Mouse (Mus musculus) left cerebral cortex, adult 18-20 months (tissue): ENCODE data around the gene Phlpp1. TPM values are rescaled to one million over a fixed set of nuclear protein-coding genes. Genes with fewer than 3 reads are reported as not detected.

ENCODE experiments used
- DNase-seq, 2 experiments: peaks; one replicate each; pipeline ENCODE4 v3.0.0; 2021 to 2022; ENCODE audit warnings: low spot score in 2 of 2, mixed read lengths in 1 of 2
- total RNA-seq, 2 experiments: library from RNA; stranded (reverse); gene quantifications; 2 replicates each; pipeline ENCODE4 v1.2.3; 2021

The Phlpp1 gene
- total RNA-seq, 2 experiments from 2014 or later, result 62.0 to 66.9 TPM

- DNase-seq, result peak in 1 of 2 experiments; percentile 32
Observed at GRCm38 (mm10) chr1:106241059-106241458, 69.5 kb downstream of the Phlpp1 start.

GRCm38 (mm10) chr1:106242129-106242528, 70.6 kb downstream of the Phlpp1 start:
- peak in 1 of 2 experiments; percentile 25 for DNase-seq

GRCm38 (mm10) chr1:106243371-106243770, 71.8 kb downstream of the Phlpp1 start:
- no peak for DNase-seq

- DNase-seq, result no peak
Observed at GRCm38 (mm10) chr1:106244245-106244644, 72.7 kb downstream of the Phlpp1 start.

GRCm38 (mm10) chr1:106254047-106254446, 82.5 kb downstream of the Phlpp1 start:
- DNase-seq, result no peak

GRCm38 (mm10) chr1:106257176-106257575, 85.6 kb downstream of the Phlpp1 start:
- no peak for DNase-seq

- DNase-seq, result no peak
Observed at GRCm38 (mm10) chr1:106268028-106268799, 96.7 kb downstream of the Phlpp1 start.

GRCm38 (mm10) chr1:106269337-106269736, 97.8 kb downstream of the Phlpp1 start:
- no peak for DNase-seq

- DNase-seq, result no peak
Observed at GRCm38 (mm10) chr1:106272916-106273315, 101.4 kb downstream of the Phlpp1 start.

GRCm38 (mm10) chr1:106273801-106274200, 102.2 kb downstream of the Phlpp1 start:
- DNase-seq, result no peak

- DNase-seq, result no peak
Observed at GRCm38 (mm10) chr1:106274561-106275001, 103.0 kb downstream of the Phlpp1 start.

GRCm38 (mm10) chr1:106275142-106275541, 103.6 kb downstream of the Phlpp1 start:
- no peak for DNase-seq

GRCm38 (mm10) chr1:106275731-106276130, 104.2 kb downstream of the Phlpp1 start:
- DNase-seq, result no peak

GRCm38 (mm10) chr1:106276824-106277223, 105.3 kb downstream of the Phlpp1 start:
- no peak for DNase-seq

- DNase-seq, result no peak
Observed at GRCm38 (mm10) chr1:106277286-106277685, 105.7 kb downstream of the Phlpp1 start.

- no peak for DNase-seq
Observed at GRCm38 (mm10) chr1:106278552-106279060, 107.1 kb downstream of the Phlpp1 start.

- no peak for DNase-seq
Observed at GRCm38 (mm10) chr1:106279404-106280123, 108.0 kb downstream of the Phlpp1 start.

- no peak for DNase-seq
Observed at GRCm38 (mm10) chr1:106280171-106280913, 108.8 kb downstream of the Phlpp1 start.

- DNase-seq, result no peak
Observed at GRCm38 (mm10) chr1:106286815-106287214, 115.3 kb downstream of the Phlpp1 start.

- no peak for DNase-seq
Observed at GRCm38 (mm10) chr1:106289065-106289464, 117.5 kb downstream of the Phlpp1 start.

- DNase-seq, result no peak
Observed at GRCm38 (mm10) chr1:106289580-106289979, 118.0 kb downstream of the Phlpp1 start.
